Mouse (Mus musculus): ENCODE data around the gene Ankrd45.
A peak's percentile ranks its signal among the peaks of the same experiment; 100 is the strongest.
"Not testable (repeated sequence)": the region's sequence is repeated elsewhere in the genome, so short reads cannot be mapped to it uniquely, and the experiment has no call there.

Ankrd45 gene

DNA sequence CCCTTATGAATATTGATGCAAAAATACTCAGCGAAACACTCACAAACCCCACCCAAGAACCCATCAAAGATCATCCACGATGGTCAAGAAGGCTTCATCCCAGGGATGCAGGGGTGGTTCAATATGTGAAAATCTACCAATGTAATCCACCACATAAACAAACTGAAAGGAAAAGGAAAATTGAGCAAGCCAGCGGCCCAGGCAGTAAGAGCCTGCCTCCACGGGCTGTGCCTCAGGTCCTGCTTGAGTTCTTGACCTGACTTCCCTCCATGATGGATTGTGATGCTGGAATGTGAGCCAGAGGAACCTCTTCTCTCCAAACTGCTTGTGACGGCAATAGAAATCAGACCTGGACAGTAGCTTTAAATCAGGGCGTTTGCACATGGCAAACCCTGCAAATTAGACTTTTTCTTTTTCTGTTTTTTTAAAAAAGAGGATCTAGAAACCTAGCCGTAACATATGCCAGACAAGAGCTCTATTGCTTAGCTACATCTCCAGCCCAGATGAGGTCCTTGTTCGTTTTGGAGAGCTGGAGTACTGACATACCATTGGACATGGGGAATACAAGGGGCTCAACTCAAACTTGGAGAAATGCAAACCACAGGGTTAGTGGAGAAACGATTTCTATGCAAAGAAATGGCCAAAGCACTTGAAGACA is 47.9 kb downstream of the Ankrd45 start:
- no peak for DNase-seq

GRCm38 (mm10) chr1:161195541-161196351 is 53.3 kb downstream of the Ankrd45 start:
- DNase-seq = peak; percentile 81

- DNase-seq = not testable (repeated sequence)
Measured at GRCm38 (mm10) chr1:161196364-161196763, 53.9 kb downstream of the Ankrd45 start.

DNA sequence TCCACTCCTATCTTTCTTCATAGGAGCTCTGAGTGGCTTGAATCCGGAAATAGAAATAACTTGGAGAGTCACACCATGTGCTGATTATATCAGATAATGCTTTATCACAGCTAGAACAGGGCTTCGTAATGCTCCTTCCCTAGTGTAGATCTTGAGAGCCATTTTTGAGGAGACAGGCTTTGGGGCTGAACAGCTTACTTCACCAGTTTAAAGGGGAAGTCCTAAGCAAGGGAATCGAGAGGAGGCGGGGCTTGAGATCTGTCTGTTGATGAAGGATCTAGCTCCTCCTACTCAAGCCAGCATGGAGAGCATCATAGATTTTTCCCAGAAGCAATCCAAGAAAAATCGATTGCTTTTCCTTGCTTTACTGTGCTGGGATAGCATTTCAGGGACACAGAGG is 57.4 kb downstream of the Ankrd45 start:
- no peak for DNase-seq

- DNase-seq = peak; percentile 23
Measured at GRCm38 (mm10) chr1:161214465-161214864, 72.0 kb downstream of the Ankrd45 start.

GRCm38 (mm10) chr1:161219816-161220215 is 77.3 kb downstream of the Ankrd45 start:
- DNase-seq = no peak

Data from kidney, adult 18-20 months (tissue).